Mouse (Mus musculus): ENCODE measurements around the gene Npas2.

Npas2 gene

GRCm38 (mm10) chr1:39374231-39374809, 180.8 kb downstream of the Npas2 start:
- no peak for DNase-seq (ENCODE audit: low read depth, low spot score)

GRCm38 (mm10) chr1:39376121-39376520, 182.6 kb downstream of the Npas2 start:
- DNase-seq (ENCODE audit: low read depth, low spot score), result no peak

GRCm38 (mm10) chr1:39376726-39377240, 183.3 kb downstream of the Npas2 start:
- DNase-seq (ENCODE audit: low read depth, low spot score), result no peak

GRCm38 (mm10) chr1:39378540-39378939, 185.0 kb downstream of the Npas2 start:
- DNase-seq (ENCODE audit: low read depth, low spot score), result no peak

- DNase-seq (ENCODE audit: low read depth, low spot score), result no peak
These were observed 185.5 kb downstream of the Npas2 start for GRCm38 (mm10) chr1:39379021-39379420.

GRCm38 (mm10) chr1:39381017-39381416, 187.5 kb downstream of the Npas2 start:
- DNase-seq (ENCODE audit: low read depth, low spot score), result no peak

- DNase-seq (ENCODE audit: low read depth, low spot score), result no peak
These were observed 191.4 kb downstream of the Npas2 start for GRCm38 (mm10) chr1:39384914-39385313.

GRCm38 (mm10) chr1:39386456-39386855, 192.9 kb downstream of the Npas2 start:
- no peak for DNase-seq (ENCODE audit: low read depth, low spot score)

- DNase-seq (ENCODE audit: low read depth, low spot score), result no peak
These were observed 194.0 kb downstream of the Npas2 start for GRCm38 (mm10) chr1:39387497-39387896.

GRCm38 (mm10) chr1:39388163-39388562, 194.6 kb downstream of the Npas2 start:
- no peak for DNase-seq (ENCODE audit: low read depth, low spot score)

- DNase-seq (ENCODE audit: low read depth, low spot score), result no peak
These were observed 195.8 kb downstream of the Npas2 start for GRCm38 (mm10) chr1:39389338-39389737.

- DNase-seq (ENCODE audit: low read depth, low spot score), result no peak
These were observed 198.1 kb downstream of the Npas2 start for GRCm38 (mm10) chr1:39391652-39392051.

GRCm38 (mm10) chr1:39392189-39392588, 198.7 kb downstream of the Npas2 start:
- peak; percentile 64 for DNase-seq (ENCODE audit: low read depth, low spot score)

- DNase-seq (ENCODE audit: low read depth, low spot score), result no peak
These were observed 199.8 kb downstream of the Npas2 start for GRCm38 (mm10) chr1:39393217-39393867.

- DNase-seq (ENCODE audit: low read depth, low spot score), result no peak
These were observed 200.6 kb downstream of the Npas2 start for GRCm38 (mm10) chr1:39394096-39394495.

GRCm38 (mm10) chr1:39394650-39395049, 201.1 kb downstream of the Npas2 start:
- DNase-seq (ENCODE audit: low read depth, low spot score), result no peak

GRCm38 (mm10) chr1:39396347-39396746, 202.8 kb downstream of the Npas2 start:
- DNase-seq (ENCODE audit: low read depth, low spot score), result peak; percentile 69

- no peak for DNase-seq (ENCODE audit: low read depth, low spot score)
These were observed 204.8 kb downstream of the Npas2 start for GRCm38 (mm10) chr1:39398284-39398683.

GRCm38 (mm10) chr1:39399228-39399627, 205.7 kb downstream of the Npas2 start:
- DNase-seq (ENCODE audit: low read depth, low spot score), result no peak

GRCm38 (mm10) chr1:39400173-39400572, 206.6 kb downstream of the Npas2 start:
- DNase-seq (ENCODE audit: low read depth, low spot score), result no peak

- DNase-seq (ENCODE audit: low read depth, low spot score), result peak; percentile 67
These were observed 213.6 kb downstream of the Npas2 start for GRCm38 (mm10) chr1:39407108-39407507.

GRCm38 (mm10) chr1:39408123-39408522, 214.6 kb downstream of the Npas2 start:
- no peak for DNase-seq (ENCODE audit: low read depth, low spot score)

- peak; percentile 65 for DNase-seq (ENCODE audit: low read depth, low spot score)
These were observed 215.1 kb downstream of the Npas2 start for GRCm38 (mm10) chr1:39408668-39409067.
